Mouse (Mus musculus) heart, adult 2 months (tissue): ENCODE data around the gene A930009A15Rik. TPM values are rescaled to one million over a fixed set of nuclear protein-coding genes. Genes with fewer than 3 reads are reported as not detected.

ENCODE experiments used
- DNase-seq, 2 experiments: peaks; one replicate each; pipeline ENCODE4 v3.0.0; 2021
- H3K27ac ChIP-seq: fragments of 200-600 bp; 2 replicates; pipeline ENCODE4 v1.8.1; 2022
- H3K27me3 ChIP-seq: fragments of 200-500 bp; 2 replicates; pipeline ENCODE4 v1.6.1; 2012; ENCODE audit warnings: mild to moderate bottlenecking, low read length, inconsistent platforms, mixed read lengths; ENCODE audit not compliant: control insufficient read depth, insufficient read depth
- H3K36me3 ChIP-seq: fragments of 200-500 bp; 2 replicates; pipeline ENCODE4 v1.6.1; 2012; ENCODE audit warnings: low read length, inconsistent platforms; ENCODE audit not compliant: control insufficient read depth, insufficient read depth
- H3K4me1 ChIP-seq: fragments of 200-500 bp; 2 replicates; pipeline ENCODE4 v1.6.1; 2011; ENCODE audit warnings: low read length; ENCODE audit not compliant: control insufficient read depth, insufficient read depth
- H3K4me3 ChIP-seq: fragments of 200-600 bp; 2 replicates; pipeline ENCODE4 v1.8.1; 2022
- H3K79me2 ChIP-seq: fragments of 200-500 bp; replicated peaks from 2 replicates; pipeline ENCODE4 v1.6.1; 2012; ENCODE audit warnings: mild to moderate bottlenecking, inconsistent platforms, low read length, moderate library complexity, mixed read lengths; ENCODE audit not compliant: control insufficient read depth, insufficient read depth
- H3K9ac ChIP-seq: fragments of 200-500 bp; 2 replicates; pipeline ENCODE4 v1.6.1; 2012; ENCODE audit warnings: low read depth, mild to moderate bottlenecking, control low read depth, inconsistent platforms, low read length, mixed read lengths
- CTCF ChIP-seq: fragments of 200-600 bp; IDR thresholded peaks from 2 replicates; pipeline ENCODE4 v1.8.1; 2022; ENCODE audit warnings: antibody characterized with exemption, mild to moderate bottlenecking, moderate library complexity
- EP300 ChIP-seq: fragments of 200-500 bp; IDR thresholded peaks from 2 replicates; pipeline ENCODE4 v1.6.1; 2011; ENCODE audit warnings: low read depth, low read length, control low read depth; ENCODE audit not compliant: insufficient read depth
- POLR2A ChIP-seq: fragments of 200-500 bp; IDR thresholded peaks from 2 replicates; pipeline ENCODE4 v1.6.1; 2011; ENCODE audit warnings: mild to moderate bottlenecking, low read depth, low read length, control low read depth; ENCODE audit not compliant: insufficient read depth
- whole genome bisulfite sequencing: fragments of 180-500 bp; shearing (Covaris S2); methylation state at CpG from one replicate; pipeline ENCODE4 v1.1.7; 2018; 5-methylcytosine and 5-hydroxymethylcytosine counted together
- intact Hi-C: fragments of 180-260 bp; cut with DNase I; formaldehyde crosslinking; loops from one replicate; pipeline ENCODE4 v1.15.1; 2025
- polyA plus RNA-seq: library from polyadenylated mRNA; depleted of rRNA; stranded (reverse); fragments of >200 nt; gene quantifications from 2 replicates; pipeline ENCODE4 v1.2.3, GENCODE M21; 2012
- total RNA-seq, 2 experiments: library from RNA; stranded (reverse); gene quantifications; 2 replicates each; pipeline ENCODE4 v1.2.3; 2021

A930009A15Rik gene
- total and polyA plus RNA-seq, 3 experiments, result not detected

GRCm38 (mm10) chr10:115542917-115543316 is 26.9 kb upstream of the A930009A15Rik start:
- intact Hi-C loops, result no loop called here
- no peak for TF ChIP-seq EP300
- no peak for TF ChIP-seq CTCF
- no peak for TF ChIP-seq POLR2A

GRCm38 (mm10) chr10:115550253-115550652 is 19.5 kb upstream of the A930009A15Rik start:
- Histone ChIP-seq H3K4me1 (no peaks in the 10 kb centered on the region), H3K36me3 (no peaks in the 10 kb centered on the region), H3K27me3 (no peaks in the 10 kb centered on the region), H3K27ac (no peak overlapping the region), H3K79me2 (no peaks in the 10 kb centered on the region), H3K9ac (no peak overlapping the region), H3K4me3 (no peak overlapping the region)
- TF ChIP-seq CTCF (no peak), EP300 (no peak), POLR2A (no peak)
- intact Hi-C loops, result no loop called here
- 76% methylated on average over 7 of the region's 7 CpGs for WGBS
- no peak for DNase-seq

More at GRCm38 (mm10) chr10:115542917-115543316, 26.9 kb upstream of the A930009A15Rik start:
- DNase-seq, result no peak
- Histone ChIP-seq H3K9ac (no peak overlapping the region), H3K27ac (no peak overlapping the region), H3K27me3 (no peaks in the 10 kb centered on the region), H3K4me1 (no peaks in the 10 kb centered on the region), H3K4me3 (no peak overlapping the region), H3K36me3 (no peaks in the 10 kb centered on the region), H3K79me2 (no peaks in the 10 kb centered on the region)
- 71% methylated on average over 6 of the region's 6 CpGs for WGBS

DNA sequence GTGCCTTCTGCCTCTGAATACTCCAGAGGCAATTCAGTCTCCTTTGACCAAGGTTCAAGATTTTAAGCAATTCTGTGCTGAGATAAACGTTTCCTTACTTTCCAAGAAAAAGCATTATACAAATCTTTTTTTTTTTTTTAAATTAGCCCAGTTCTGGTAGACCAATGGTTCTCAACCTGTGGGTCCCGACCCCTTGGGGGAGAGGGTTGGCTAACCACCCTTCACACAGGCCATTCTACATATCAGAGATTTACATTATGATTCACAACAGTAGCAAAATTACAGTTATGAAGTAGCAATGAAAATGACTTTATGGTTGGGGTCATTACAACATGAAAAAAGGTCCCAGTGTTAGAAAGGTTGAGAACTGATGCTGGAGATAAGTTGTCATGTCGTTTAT is 18.7 kb upstream of the A930009A15Rik start:
- H3K79me2 ChIP-seq, result no peaks in the 10 kb centered on the region
- 60% methylated on average over 3 of the region's 3 CpGs for WGBS
- H3K27ac ChIP-seq, result no peak overlapping the region
- H3K9ac ChIP-seq, result no peak overlapping the region
- H3K4me3 ChIP-seq, result no peak overlapping the region
- H3K27me3 ChIP-seq, result no peaks in the 10 kb centered on the region
- intact Hi-C loops, result no loop called here
- TF ChIP-seq CTCF, result no peak
- TF ChIP-seq POLR2A, result no peak
- TF ChIP-seq EP300, result no peak
- no peaks in the 10 kb centered on the region for H3K36me3 ChIP-seq
- no peak for DNase-seq
- no peaks in the 10 kb centered on the region for H3K4me1 ChIP-seq

DNA sequence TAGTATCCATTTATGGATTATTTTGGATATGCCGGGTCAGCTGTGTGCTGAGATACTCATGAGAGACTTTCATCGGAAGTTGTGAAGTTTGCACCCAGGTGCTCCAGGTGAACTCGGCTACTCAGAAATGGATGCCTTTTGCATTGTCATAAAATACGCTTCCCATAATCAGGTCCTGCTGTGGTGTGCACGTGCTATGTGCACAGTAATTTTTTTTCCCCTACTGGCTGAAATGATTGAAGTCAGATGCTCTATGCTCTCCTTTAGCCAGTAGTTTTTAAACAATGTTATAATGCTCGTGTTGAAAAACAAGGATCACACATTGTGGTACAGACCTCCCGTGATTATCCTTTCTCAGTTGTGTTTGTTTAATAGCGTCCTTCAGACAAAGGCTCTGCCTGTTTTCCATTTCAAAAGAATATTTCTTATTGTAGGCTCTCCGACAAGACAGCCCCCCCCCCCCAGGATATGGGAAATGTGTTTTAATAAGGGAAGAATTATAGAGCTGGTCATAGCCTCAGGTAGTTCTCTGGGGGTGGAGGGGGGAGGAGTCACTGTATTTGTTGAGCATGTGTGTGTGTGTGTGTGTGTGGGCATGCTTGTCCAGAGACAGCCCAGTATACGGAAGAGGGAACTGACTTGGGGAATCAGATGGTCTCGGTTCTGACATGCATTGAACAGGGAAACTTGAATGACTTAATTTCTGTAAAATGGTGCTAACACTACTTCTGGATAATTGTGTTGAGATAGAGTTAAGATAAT is 16.3 kb upstream of the A930009A15Rik start:
- DNase-seq, result no peak
- Histone ChIP-seq H3K4me1 (no peaks in the 10 kb centered on the region), H3K4me3 (no peak overlapping the region), H3K36me3 (no peaks in the 10 kb centered on the region), H3K27me3 (no peaks in the 10 kb centered on the region), H3K27ac (no peak overlapping the region), H3K79me2 (no peaks in the 10 kb centered on the region), H3K9ac (no peak overlapping the region)
- WGBS, result 79% methylated on average over 11 of the region's 11 CpGs
- intact Hi-C loops, result no loop called here
- TF ChIP-seq EP300 (no peak), CTCF (no peak), POLR2A (no peak)

GRCm38 (mm10) chr10:115555191-115555765 is 14.5 kb upstream of the A930009A15Rik start:
- intact Hi-C loops, result no loop called here
- Histone ChIP-seq H3K79me2 (no peaks in the 10 kb centered on the region), H3K4me3 (no peak overlapping the region)

DNA sequence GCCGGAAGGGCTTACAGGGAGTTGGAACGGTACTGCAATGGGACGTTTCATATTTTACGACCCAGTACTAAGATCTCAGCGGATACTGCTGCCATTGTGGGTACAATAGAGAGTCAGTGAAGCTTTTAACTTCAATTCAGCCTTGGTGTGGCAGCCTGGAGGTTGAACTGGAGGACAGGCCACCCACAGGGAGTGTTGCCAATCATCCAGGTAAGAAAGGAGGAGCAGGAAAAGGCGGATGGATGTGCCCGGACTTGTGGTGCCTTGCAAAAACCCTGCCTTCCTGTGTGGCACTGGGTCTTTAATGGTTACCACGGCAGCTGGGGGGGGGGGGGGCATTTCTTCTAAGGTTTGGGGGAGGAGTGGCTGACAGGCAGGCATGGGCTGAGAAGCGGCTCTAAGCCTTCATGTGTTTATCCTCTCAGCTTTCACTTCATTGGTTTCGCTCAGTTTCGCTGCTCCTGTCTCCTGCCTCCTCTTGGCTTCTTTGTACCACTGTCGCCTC is 13.0 kb upstream of the A930009A15Rik start:
- Histone ChIP-seq H3K4me1 (no peaks in the 10 kb centered on the region), H3K79me2 (no peaks in the 10 kb centered on the region), H3K4me3 (no peak overlapping the region), H3K9ac (no peak overlapping the region), H3K27me3 (no peaks in the 10 kb centered on the region), H3K36me3 (no peaks in the 10 kb centered on the region), H3K27ac (no peak overlapping the region)
- no peak for TF ChIP-seq POLR2A
- TF ChIP-seq CTCF, result no peak
- TF ChIP-seq EP300, result no peak
- 46% methylated on average over 12 of the region's 12 CpGs for WGBS
- DNase-seq, result no peak
- intact Hi-C loops, result no loop called here

More at GRCm38 (mm10) chr10:115555191-115555765, 14.5 kb upstream of the A930009A15Rik start:
- no peak for DNase-seq
- Histone ChIP-seq H3K36me3 (no peaks in the 10 kb centered on the region), H3K27ac (no peak overlapping the region), H3K4me1 (no peaks in the 10 kb centered on the region), H3K9ac (no peak overlapping the region), H3K27me3 (no peaks in the 10 kb centered on the region)
- TF ChIP-seq CTCF, result no peak
- TF ChIP-seq EP300, result no peak
- no peak for TF ChIP-seq POLR2A
- 11% methylated on average over 2 of the region's 2 CpGs for WGBS
